Mouse (Mus musculus) CD4-positive helper T cell, adult 2 months (primary cell): ENCODE measurements at regions not wholly inside any gene's neighbourhood (a gene's known extent, or its start where the extent isn't known, plus 50 kb on each side); places are given as distances from the start of the nearest gene placed in this dataset.

ENCODE experiments used
- DNase-seq: peaks from one replicate; pipeline ENCODE4 v3.0.0-alpha.2; 2012; ENCODE audit warnings: low read depth, missing footprints, low spot score

GRCm38 (mm10) chr5:133310979-133311890 lies 768.1 kb upstream of the Auts2 start:
- no peak for DNase-seq

GRCm38 (mm10) chr5:133267887-133268286 lies 724.7 kb upstream of the Auts2 start:
- no peak for DNase-seq

GRCm38 (mm10) chr5:133267356-133267755 lies 724.2 kb upstream of the Auts2 start:
- no peak for DNase-seq

- no peak for DNase-seq
These were observed 721.8 kb upstream of the Auts2 start for GRCm38 (mm10) chr5:133264976-133265375.

- DNase-seq, result no peak
These were observed 675.7 kb upstream of the Auts2 start for GRCm38 (mm10) chr5:133218801-133219200.

GRCm38 (mm10) chr5:133198546-133198945 lies 655.4 kb upstream of the Auts2 start:
- no peak for DNase-seq

GRCm38 (mm10) chr5:133189798-133190571 lies 646.8 kb upstream of the Auts2 start:
- no peak for DNase-seq

- no peak for DNase-seq
These were observed 632.5 kb upstream of the Auts2 start for GRCm38 (mm10) chr5:133175636-133176035.

- no peak for DNase-seq
These were observed 630.1 kb upstream of the Auts2 start for GRCm38 (mm10) chr5:133173155-133173723.

GRCm38 (mm10) chr5:133172686-133173085 lies 629.5 kb upstream of the Auts2 start:
- no peak for DNase-seq

- no peak for DNase-seq
These were observed 628.1 kb upstream of the Auts2 start for GRCm38 (mm10) chr5:133171266-133171665.

GRCm38 (mm10) chr5:133167576-133167975 lies 624.4 kb upstream of the Auts2 start:
- no peak for DNase-seq

GRCm38 (mm10) chr5:133167001-133167461 lies 623.9 kb upstream of the Auts2 start:
- no peak for DNase-seq

GRCm38 (mm10) chr5:133156115-133156857 lies 613.1 kb upstream of the Auts2 start:
- no peak for DNase-seq

- no peak for DNase-seq
These were observed 602.9 kb upstream of the Auts2 start for GRCm38 (mm10) chr5:133145996-133146395.

- no peak for DNase-seq
These were observed 600.5 kb upstream of the Auts2 start for GRCm38 (mm10) chr5:133143679-133144078.

- DNase-seq, result no peak
These were observed 599.4 kb upstream of the Auts2 start for GRCm38 (mm10) chr5:133142401-133143115.

- no peak for DNase-seq
These were observed 587.9 kb upstream of the Auts2 start for GRCm38 (mm10) chr5:133131042-133131441.

- DNase-seq, result no peak
These were observed 587.2 kb upstream of the Auts2 start for GRCm38 (mm10) chr5:133130316-133130715.

GRCm38 (mm10) chr5:133124223-133124622 lies 581.1 kb upstream of the Auts2 start:
- no peak for DNase-seq

GRCm38 (mm10) chr5:133113946-133114345 lies 570.8 kb upstream of the Auts2 start:
- DNase-seq, result no peak
